Mouse (Mus musculus): Measurements from ENCODE around the gene Per3.

DNA sequence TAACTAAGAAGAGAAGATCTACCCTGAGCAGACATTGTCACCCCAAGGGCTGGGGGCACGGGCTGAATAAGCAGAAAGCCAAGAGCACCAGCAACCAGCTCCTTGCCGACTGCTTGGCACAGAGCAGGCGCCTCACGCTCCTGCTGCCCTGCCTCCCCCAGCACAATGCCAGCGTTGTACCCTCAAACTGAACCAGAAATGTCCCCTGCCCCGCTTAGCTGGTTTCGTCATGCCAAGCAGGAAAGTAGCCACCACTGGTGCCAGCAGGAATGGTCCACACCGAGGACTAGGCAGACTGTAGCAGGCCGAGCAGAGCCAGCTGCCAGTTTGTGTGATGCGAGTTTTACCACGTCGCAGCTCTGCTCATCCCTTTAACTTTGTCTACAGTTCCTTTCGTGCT, 37.5 kb upstream of the Per3 start:
- TF ChIP-seq CTCF (IDR thresholded peaks at IDR 0.05; ENCODE audit: insufficient read depth, low read depth, low read length): no peak
- no peak for TF ChIP-seq POLR2A (IDR thresholded peaks at IDR 0.05; ENCODE audit: insufficient read depth, low read depth, low read length)

Measured in olfactory bulb, adult 2 months (tissue).